Mouse (Mus musculus) embryonic facial prominence, embryonic 15.5 days (tissue): ENCODE measurements around the gene Bag5. TPM values are rescaled to one million over a fixed set of nuclear protein-coding genes. Genes with fewer than 3 reads are reported as not detected.

Experiments
- ATAC-seq: fragments of 200-750 bp; cut with Nextera tagmentation; 2 replicates; pipeline ENCODE4 v1.8.0; 2017; ENCODE audit warnings: low read depth, moderate TSS enrichment; ENCODE audit not compliant: insufficient number of reproducible peaks, low FRiP score, low TSS enrichment
- H3K27ac ChIP-seq: fragments of 300-500 bp; sonication (generic); replicated peaks from 2 replicates; pipeline ENCODE4 v1.5.1; 2015; ENCODE audit warnings: mild to moderate bottlenecking, inconsistent platforms
- H3K27me3 ChIP-seq: fragments of 300-500 bp; sonication (generic); 2 replicates; pipeline ENCODE4 v1.6.1; 2015; ENCODE audit warnings: inconsistent platforms
- H3K36me3 ChIP-seq: fragments of 300-500 bp; sonication (generic); 2 replicates; pipeline ENCODE4 v1.6.1; 2015; ENCODE audit warnings: mild to moderate bottlenecking, inconsistent platforms
- H3K4me1 ChIP-seq: fragments of 300-500 bp; sonication (generic); 2 replicates; pipeline ENCODE4 v1.6.1; 2015; ENCODE audit warnings: inconsistent platforms
- H3K4me2 ChIP-seq: fragments of 300-500 bp; sonication (generic); replicated peaks from 2 replicates; pipeline ENCODE4 v1.6.1; 2015; ENCODE audit warnings: mild to moderate bottlenecking, inconsistent platforms
- H3K4me3 ChIP-seq: fragments of 300-500 bp; sonication (generic); replicated peaks from 2 replicates; pipeline ENCODE4 v1.5.1; 2015; ENCODE audit warnings: mild to moderate bottlenecking, inconsistent platforms
- H3K9ac ChIP-seq: fragments of 300-500 bp; sonication (generic); 2 replicates; pipeline ENCODE4 v1.6.1; 2015; ENCODE audit warnings: inconsistent platforms
- H3K9me3 ChIP-seq: fragments of 300-500 bp; sonication (generic); replicated peaks from 2 replicates; pipeline ENCODE4 v1.6.1; 2016; ENCODE audit warnings: inconsistent platforms
- WGBS: fragments of 180-500 bp; shearing (Covaris S2); methylation state at CpG from one replicate; pipeline ENCODE4 v1.1.7; 2015; 5-methylcytosine and 5-hydroxymethylcytosine counted together
- polyA plus RNA-seq: library from polyadenylated mRNA; unstranded; fragments of >200 nt; fragmentation: Nextera tagmentation; extraction: Ambion mirVana; gene quantifications from 2 replicates; pipeline ENCODE4 v1.2.1, GENCODE M21; 2015

The Bag5 gene
- polyA plus RNA-seq: 65.5 and 66.6 TPM in 2 replicates

GRCm38 (mm10) chr12:111713004-111713651, at the start of gene Bag5, which contains the start of gene Apopt1:
Gene Bag5 (minus strand): TSS chr12:111713257.
Gene Apopt1 (plus strand): TSS chr12:111713261.
- no peaks in the 10 kb centered on the region for H3K9me3 ChIP-seq
- H3K4me1 ChIP-seq: peaks cover 22% of the 10 kb centered on the region
- under 1% methylated on average over 86 of the region's 86 CpGs for WGBS
- peak; percentile 93 for ATAC-seq
- peak within 1 kb of the TSS; percentile 71 for H3K4me3 ChIP-seq
- peak within 1 kb of the TSS; percentile 91 for H3K9ac ChIP-seq
- no peaks in the 10 kb centered on the region for H3K27me3 ChIP-seq
- H3K36me3 ChIP-seq: peaks cover 38% of the 10 kb centered on the region
- H3K27ac ChIP-seq: peak within 1 kb of the TSS; percentile 83
- H3K4me2 ChIP-seq: peak within 1 kb of the TSS; percentile 66

- 43% methylated on average over 7 of the region's 7 CpGs for WGBS
- Histone ChIP-seq H3K4me2 (peak overlapping the region; percentile 96), H3K9me3 (no peaks in the 10 kb centered on the region), H3K4me3 (peak overlapping the region; percentile 64), H3K9ac (no peak overlapping the region), H3K36me3 (peaks cover 17% of the 10 kb centered on the region; the same call in 1 of the 2 replicates), H3K27ac (peak overlapping the region; percentile 87; the same call in 1 of the 2 replicates), H3K4me1 (peaks cover 36% of the 10 kb centered on the region), H3K27me3 (no peaks in the 10 kb centered on the region)
- no peak for ATAC-seq
Measured at GRCm38 (mm10) chr12:111760306-111760908, 47.4 kb upstream of the Bag5 start.

- peak overlapping the region; percentile 64 for H3K4me3 ChIP-seq
- no peaks in the 10 kb centered on the region for H3K27me3 ChIP-seq
- H3K36me3 ChIP-seq: peaks cover 17% of the 10 kb centered on the region; the same call in 1 of the 2 replicates
- 1% methylated on average over 35 of the region's 35 CpGs for WGBS
- no peaks in the 10 kb centered on the region for H3K9me3 ChIP-seq
- peak overlapping the region; percentile 87 for H3K27ac ChIP-seq
- peak; percentile 57 for ATAC-seq
- H3K4me2 ChIP-seq: peak overlapping the region; percentile 96
- H3K4me1 ChIP-seq: peaks cover 36% of the 10 kb centered on the region
- peak overlapping the region; percentile 97 for H3K9ac ChIP-seq
Measured at GRCm38 (mm10) chr12:111759176-111760061, 46.4 kb upstream of the Bag5 start.

- Histone ChIP-seq H3K9me3 (no peaks in the 10 kb centered on the region), H3K9ac (peak within 1 kb of the TSS; percentile 97)
Measured at GRCm38 (mm10) chr12:111758381-111759175, 45.5 kb upstream of the Bag5 start, which contains the start of gene Klc1. Gene Klc1 (plus strand): TSS chr12:111758849.

GRCm38 (mm10) chr12:111757561-111758325, 44.7 kb upstream of the Bag5 start:
- peak overlapping the region; percentile 96 for H3K4me2 ChIP-seq
- no peak for ATAC-seq
- H3K4me3 ChIP-seq: peak overlapping the region; percentile 64
- H3K36me3 ChIP-seq: peaks cover 4% of the 10 kb centered on the region; the same call in 1 of the 2 replicates
- 48% methylated on average over 10 of the region's 10 CpGs for WGBS
- peak overlapping the region; percentile 87 for H3K27ac ChIP-seq
- H3K9me3 ChIP-seq: no peaks in the 10 kb centered on the region
- peaks cover 42% of the 10 kb centered on the region for H3K4me1 ChIP-seq
- H3K9ac ChIP-seq: peak overlapping the region; percentile 97
- H3K27me3 ChIP-seq: no peaks in the 10 kb centered on the region

More at GRCm38 (mm10) chr12:111758381-111759175, 45.5 kb upstream of the Bag5 start, which contains the start of gene Klc1:
- peak; percentile 78 for ATAC-seq
- peak within 1 kb of the TSS; percentile 87 for H3K27ac ChIP-seq
- H3K36me3 ChIP-seq: peaks cover 12% of the 10 kb centered on the region; the same call in 1 of the 2 replicates
- peaks cover 36% of the 10 kb centered on the region for H3K4me1 ChIP-seq
- peak within 1 kb of the TSS; percentile 96 for H3K4me2 ChIP-seq
- H3K27me3 ChIP-seq: no peaks in the 10 kb centered on the region
- under 1% methylated on average over 85 of the region's 85 CpGs for WGBS
- peak within 1 kb of the TSS; percentile 64 for H3K4me3 ChIP-seq

- Histone ChIP-seq H3K9me3 (no peaks in the 10 kb centered on the region), H3K27me3 (no peaks in the 10 kb centered on the region), H3K4me3 (no peak overlapping the region), H3K36me3 (no peaks in the 10 kb centered on the region), H3K27ac (no peak overlapping the region), H3K4me2 (no peak overlapping the region), H3K4me1 (peaks cover 34% of the 10 kb centered on the region), H3K9ac (no peak overlapping the region)
- WGBS: 30% methylated on average over 5 of the region's 5 CpGs
- no peak for ATAC-seq
Measured at GRCm38 (mm10) chr12:111756698-111757082, 43.6 kb upstream of the Bag5 start.

- Histone ChIP-seq H3K9me3 (no peaks in the 10 kb centered on the region), H3K4me1 (peaks cover 33% of the 10 kb centered on the region), H3K4me2 (no peak overlapping the region), H3K9ac (no peak overlapping the region), H3K27me3 (no peaks in the 10 kb centered on the region), H3K27ac (no peak overlapping the region), H3K4me3 (no peak overlapping the region), H3K36me3 (no peaks in the 10 kb centered on the region)
- 60% methylated on average over 4 of the region's 4 CpGs for WGBS
- ATAC-seq: no peak
Measured at GRCm38 (mm10) chr12:111756082-111756697, 43.1 kb upstream of the Bag5 start.

- peaks cover 27% of the 10 kb centered on the region for H3K4me1 ChIP-seq
- no peaks in the 10 kb centered on the region for H3K9me3 ChIP-seq
- WGBS: 49% methylated on average over 2 of the region's 2 CpGs
- no peak overlapping the region for H3K4me3 ChIP-seq
- no peaks in the 10 kb centered on the region for H3K27me3 ChIP-seq
- H3K4me2 ChIP-seq: no peak overlapping the region
- no peak overlapping the region for H3K27ac ChIP-seq
- no peak for ATAC-seq
- no peak overlapping the region for H3K9ac ChIP-seq
- no peaks in the 10 kb centered on the region for H3K36me3 ChIP-seq
Measured at GRCm38 (mm10) chr12:111755231-111755630, 42.2 kb upstream of the Bag5 start.

GRCm38 (mm10) chr12:111754710-111755109, 41.7 kb upstream of the Bag5 start:
- H3K4me3 ChIP-seq: no peak overlapping the region
- H3K9ac ChIP-seq: no peak overlapping the region
- ATAC-seq: no peak
- no peaks in the 10 kb centered on the region for H3K27me3 ChIP-seq
- no peak overlapping the region for H3K27ac ChIP-seq
- no peak overlapping the region for H3K4me2 ChIP-seq
- peaks cover 24% of the 10 kb centered on the region for H3K4me1 ChIP-seq
- no peaks in the 10 kb centered on the region for H3K9me3 ChIP-seq
- H3K36me3 ChIP-seq: no peaks in the 10 kb centered on the region
